Mouse (Mus musculus): ENCODE data around the gene Rtel1. TPM values are rescaled to one million over a fixed set of nuclear protein-coding genes. Genes with fewer than 3 reads are reported as not detected.

The Rtel1 gene
- polyA plus RNA-seq, 1 experiment from 2014 or later, result 61.8 TPM

Other genes with a start within 250 kb of the Rtel1 start
- gene Kcnq2, start 184.4 kb upstream of the Rtel1 start, polyA plus RNA-seq (2014; fragmentation: Nextera tagmentation; extraction: Ambion mirVana), result 16.0 and 17.1 TPM in 2 replicates
- gene Eef1a2, start 162.7 kb upstream of the Rtel1 start, polyA plus RNA-seq (2014; fragmentation: Nextera tagmentation; extraction: Ambion mirVana), result 0.92 and 0.93 TPM in 2 replicates
- gene Ppdpf, start 132.5 kb upstream of the Rtel1 start, polyA plus RNA-seq (2014; fragmentation: Nextera tagmentation; extraction: Ambion mirVana), result 402 and 413 TPM in 2 replicates
- gene Ptk6, start 117.0 kb upstream of the Rtel1 start, polyA plus RNA-seq (2014; fragmentation: Nextera tagmentation; extraction: Ambion mirVana), result not detected in 2 replicates
- 0.12 TPM in 1 of 2 replicates, not detected in the other for gene Srms, start 106.6 kb upstream of the Rtel1 start, polyA plus RNA-seq (2014; fragmentation: Nextera tagmentation; extraction: Ambion mirVana)
- 0.28 TPM in 1 of 2 replicates, not detected in the other for gene Fndc11, start 99.7 kb upstream of the Rtel1 start, polyA plus RNA-seq (2014; fragmentation: Nextera tagmentation; extraction: Ambion mirVana)
- 0.64 and 0.68 TPM in 2 replicates for gene Helz2, start 77.7 kb upstream of the Rtel1 start, polyA plus RNA-seq (2014; fragmentation: Nextera tagmentation; extraction: Ambion mirVana)
- gene Gmeb2, start 31.7 kb upstream of the Rtel1 start, polyA plus RNA-seq (2014; fragmentation: Nextera tagmentation; extraction: Ambion mirVana), result 21.6 and 21.9 TPM in 2 replicates
- gene Stmn3, start 5.2 kb upstream of the Rtel1 start, polyA plus RNA-seq (2014; fragmentation: Nextera tagmentation; extraction: Ambion mirVana), result 391 and 430 TPM in 2 replicates
- gene Zgpat, start 45.2 kb downstream of the Rtel1 start, polyA plus RNA-seq (2014; fragmentation: Nextera tagmentation; extraction: Ambion mirVana), result 44.5 and 46.4 TPM in 2 replicates
- 63.3 and 69.8 TPM in 2 replicates for gene Arfrp1, start 45.7 kb downstream of the Rtel1 start, polyA plus RNA-seq (2014; fragmentation: Nextera tagmentation; extraction: Ambion mirVana)
- gene Lime1, start 60.3 kb downstream of the Rtel1 start, polyA plus RNA-seq (2014; fragmentation: Nextera tagmentation; extraction: Ambion mirVana), result 23.9 and 24.2 TPM in 2 replicates
- 20.2 and 21.9 TPM in 2 replicates for gene Zbtb46, start 139.7 kb downstream of the Rtel1 start, polyA plus RNA-seq (2014; fragmentation: Nextera tagmentation; extraction: Ambion mirVana)
- gene Abhd16b, start 173.5 kb downstream of the Rtel1 start, polyA plus RNA-seq (2014; fragmentation: Nextera tagmentation; extraction: Ambion mirVana), result 0.22 TPM in 1 of 2 replicates, not detected in the other
- 141 and 142 TPM in 2 replicates for gene Tpd52l2, start 177.4 kb downstream of the Rtel1 start, polyA plus RNA-seq (2014; fragmentation: Nextera tagmentation; extraction: Ambion mirVana)
- gene Dnajc5, start 200.7 kb downstream of the Rtel1 start, polyA plus RNA-seq (2014; fragmentation: Nextera tagmentation; extraction: Ambion mirVana), result 107 and 120 TPM in 2 replicates

Data from neural tube, embryonic 11.5 days (tissue).